Mouse (Mus musculus) kidney, embryonic 15.5 days (tissue): ENCODE measurements around the gene Rad9b. TPM values are rescaled to one million over a fixed set of nuclear protein-coding genes. Genes with fewer than 3 reads are reported as not detected.

Source experiments
- ATAC-seq: fragments of 200-750 bp; cut with Nextera tagmentation; replicated peaks from 2 replicates; pipeline ENCODE4 v1.8.0; 2017; ENCODE audit warnings: moderate TSS enrichment; ENCODE audit not compliant: low FRiP score
- H3K27ac ChIP-seq: fragments of 300-500 bp; sonication (generic); 2 replicates; pipeline ENCODE4 v1.5.1; 2015; ENCODE audit warnings: mild to moderate bottlenecking, inconsistent platforms
- H3K27me3 ChIP-seq: fragments of 300-500 bp; sonication (generic); 2 replicates; pipeline ENCODE4 v1.6.1; 2015; ENCODE audit warnings: inconsistent platforms
- H3K36me3 ChIP-seq: fragments of 300-500 bp; sonication (generic); 2 replicates; pipeline ENCODE4 v1.6.1; 2015; ENCODE audit warnings: inconsistent platforms
- H3K4me1 ChIP-seq: fragments of 300-500 bp; sonication (generic); 2 replicates; pipeline ENCODE4 v1.6.1; 2015; ENCODE audit warnings: inconsistent platforms
- H3K4me2 ChIP-seq: fragments of 300-500 bp; sonication (generic); 2 replicates; pipeline ENCODE4 v1.6.1; 2015; ENCODE audit warnings: moderate library complexity, mild to moderate bottlenecking, inconsistent platforms
- H3K4me3 ChIP-seq: fragments of 300-500 bp; sonication (generic); replicated peaks from 2 replicates; pipeline ENCODE4 v1.5.1; 2015; ENCODE audit warnings: mild to moderate bottlenecking, inconsistent platforms
- H3K9ac ChIP-seq: fragments of 300-500 bp; sonication (generic); 2 replicates; pipeline ENCODE4 v1.6.1; 2015; ENCODE audit warnings: mild to moderate bottlenecking, inconsistent platforms
- H3K9me3 ChIP-seq: fragments of 300-500 bp; sonication (generic); replicated peaks from 2 replicates; pipeline ENCODE4 v1.6.1; 2016; ENCODE audit warnings: inconsistent platforms
- WGBS: fragments of 180-500 bp; shearing (Covaris S2); methylation state at CpG from one replicate; pipeline ENCODE4 v1.1.7; 2015; ENCODE audit warnings: mixed read lengths; 5-methylcytosine and 5-hydroxymethylcytosine counted together
- polyA plus RNA-seq: library from polyadenylated mRNA; unstranded; fragments of >200 nt; fragmentation: Nextera tagmentation; extraction: Ambion mirVana; gene quantifications from 2 replicates; pipeline ENCODE4 v1.2.1, GENCODE M21; 2015

The Rad9b gene
- polyA plus RNA-seq, result 9.6 and 11.9 TPM in 2 replicates

GRCm38 (mm10) chr5:122353807-122354491 is at the start of gene Rad9b, which contains the start of gene Vps29:
Gene Rad9b (minus strand): TSS chr5:122354233.
Gene Vps29 (plus strand): TSS chr5:122354369.
- H3K4me2 ChIP-seq, result peak within 1 kb of the TSS; percentile 83
- H3K27me3 ChIP-seq, result no peaks in the 10 kb centered on the region
- peak within 1 kb of the TSS; percentile 74 for H3K4me3 ChIP-seq
- H3K4me1 ChIP-seq, result peaks cover 14% of the 10 kb centered on the region
- peak; percentile 93 for ATAC-seq
- H3K27ac ChIP-seq, result peak within 1 kb of the TSS; percentile 82
- H3K36me3 ChIP-seq, result peaks cover 7% of the 10 kb centered on the region; the same call in 1 of the 2 replicates
- peak within 1 kb of the TSS; percentile 77 for H3K9ac ChIP-seq
- under 1% methylated on average over 51 of the region's 51 CpGs for WGBS
- H3K9me3 ChIP-seq, result no peaks in the 10 kb centered on the region

DNA sequence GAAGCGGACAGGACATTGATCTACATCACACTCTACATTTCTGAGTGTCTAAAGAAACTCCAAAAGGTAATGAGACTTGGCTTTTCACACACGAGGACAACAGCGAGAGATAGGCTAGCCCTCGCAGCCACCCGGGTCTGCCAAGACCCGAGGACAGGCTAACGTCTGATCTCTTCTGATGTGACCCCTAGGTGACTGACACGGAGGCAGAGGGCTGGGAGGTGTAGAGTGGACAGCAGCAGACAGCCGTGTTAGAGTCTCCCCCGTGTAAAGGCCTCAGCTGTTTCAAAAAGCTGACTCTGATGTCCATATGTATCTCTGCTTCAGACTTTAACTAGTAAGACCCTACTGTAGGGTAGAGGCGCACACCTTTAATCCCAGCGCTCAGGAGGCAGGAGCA is 49.3 kb upstream of the Rad9b start:
- no peak overlapping the region for H3K4me2 ChIP-seq
- peaks cover 89% of the 10 kb centered on the region for H3K36me3 ChIP-seq
- H3K4me3 ChIP-seq, result no peak overlapping the region
- 92% methylated on average over 12 of the region's 12 CpGs for WGBS
- no peak for ATAC-seq
- no peak overlapping the region for H3K27ac ChIP-seq
- peaks cover 8% of the 10 kb centered on the region for H3K4me1 ChIP-seq
- H3K27me3 ChIP-seq, result no peaks in the 10 kb centered on the region
- no peaks in the 10 kb centered on the region for H3K9me3 ChIP-seq
- no peak overlapping the region for H3K9ac ChIP-seq

DNA sequence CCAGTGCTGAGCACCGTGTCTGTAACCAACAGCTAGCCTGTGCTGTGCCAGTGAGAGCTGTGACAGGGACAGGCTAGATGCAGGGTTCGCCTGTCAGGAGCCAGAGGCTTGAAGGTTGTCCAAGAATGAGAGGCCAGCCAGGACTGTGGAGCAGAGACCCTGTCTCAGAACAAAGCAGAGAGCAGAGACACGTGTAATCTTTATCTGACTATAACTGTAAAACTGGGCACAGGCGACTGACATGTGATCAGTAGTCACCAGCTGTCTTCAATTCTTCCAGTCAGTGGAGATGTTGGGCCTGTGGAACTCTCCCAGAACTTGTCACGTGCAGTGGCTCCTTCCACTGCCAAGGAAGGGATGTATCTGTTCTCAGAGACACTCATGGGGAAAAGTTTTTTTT is 48.7 kb upstream of the Rad9b start:
- peaks cover 94% of the 10 kb centered on the region for H3K36me3 ChIP-seq
- WGBS, result 85% methylated on average over 5 of the region's 5 CpGs
- H3K9me3 ChIP-seq, result no peaks in the 10 kb centered on the region
- peaks cover 8% of the 10 kb centered on the region for H3K4me1 ChIP-seq
- H3K9ac ChIP-seq, result no peak overlapping the region
- no peak overlapping the region for H3K4me3 ChIP-seq
- ATAC-seq, result no peak
- no peak overlapping the region for H3K27ac ChIP-seq
- H3K27me3 ChIP-seq, result no peaks in the 10 kb centered on the region
- no peak overlapping the region for H3K4me2 ChIP-seq

GRCm38 (mm10) chr5:122402160-122402559 is 48.1 kb upstream of the Rad9b start:
- WGBS, result 84% methylated on average over 13 of the region's 13 CpGs
- no peak for ATAC-seq

GRCm38 (mm10) chr5:122401303-122401640 is 47.2 kb upstream of the Rad9b start:
- H3K27ac ChIP-seq, result no peak overlapping the region
- no peak for ATAC-seq
- peaks cover 92% of the 10 kb centered on the region for H3K36me3 ChIP-seq
- no peaks in the 10 kb centered on the region for H3K27me3 ChIP-seq
- 20% methylated on average over 8 of the region's 8 CpGs for WGBS
- no peak overlapping the region for H3K9ac ChIP-seq
- H3K4me1 ChIP-seq, result peaks cover 8% of the 10 kb centered on the region
- no peak overlapping the region for H3K4me3 ChIP-seq
- H3K9me3 ChIP-seq, result no peaks in the 10 kb centered on the region
- no peak overlapping the region for H3K4me2 ChIP-seq

More at GRCm38 (mm10) chr5:122402160-122402559, 48.1 kb upstream of the Rad9b start:
- H3K27ac ChIP-seq, result no peak overlapping the region
- no peak overlapping the region for H3K4me2 ChIP-seq
- peaks cover 94% of the 10 kb centered on the region for H3K36me3 ChIP-seq
- no peak overlapping the region for H3K4me3 ChIP-seq
- no peaks in the 10 kb centered on the region for H3K9me3 ChIP-seq
- no peaks in the 10 kb centered on the region for H3K27me3 ChIP-seq
- peaks cover 8% of the 10 kb centered on the region for H3K4me1 ChIP-seq
- H3K9ac ChIP-seq, result no peak overlapping the region

GRCm38 (mm10) chr5:122400628-122401302 is 46.7 kb upstream of the Rad9b start:
- ATAC-seq, result no peak
- no peaks in the 10 kb centered on the region for H3K9me3 ChIP-seq
- H3K4me3 ChIP-seq, result no peak overlapping the region
- WGBS, result 61% methylated on average over 18 of the region's 18 CpGs
- no peaks in the 10 kb centered on the region for H3K27me3 ChIP-seq
- H3K27ac ChIP-seq, result no peak overlapping the region
- H3K4me1 ChIP-seq, result peaks cover 8% of the 10 kb centered on the region
- H3K4me2 ChIP-seq, result no peak overlapping the region
- no peak overlapping the region for H3K9ac ChIP-seq
- peaks cover 87% of the 10 kb centered on the region for H3K36me3 ChIP-seq

DNA sequence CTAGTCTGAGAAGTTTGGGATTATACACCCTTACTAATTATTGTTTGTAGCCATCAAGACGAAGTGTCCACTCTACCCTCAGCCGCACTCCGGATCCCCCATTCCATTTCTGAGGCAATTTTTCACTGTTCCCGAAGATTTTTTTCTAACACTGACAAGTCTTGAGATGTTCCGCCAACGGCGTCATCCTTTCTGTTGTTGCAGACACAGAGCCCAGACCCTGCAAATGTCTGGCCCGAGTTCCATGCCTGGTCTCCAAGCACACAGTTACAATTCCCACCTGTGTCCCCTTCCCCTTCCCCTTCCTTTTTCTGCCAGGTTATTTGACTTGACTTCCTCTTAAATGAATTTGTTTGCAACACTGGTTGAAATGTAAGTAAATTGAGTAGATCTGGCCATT is 45.8 kb upstream of the Rad9b start:
- H3K27ac ChIP-seq, result no peak overlapping the region
- H3K9ac ChIP-seq, result no peak overlapping the region
- H3K4me3 ChIP-seq, result no peak overlapping the region
- H3K27me3 ChIP-seq, result no peaks in the 10 kb centered on the region
- 93% methylated on average over 8 of the region's 8 CpGs for WGBS
- no peaks in the 10 kb centered on the region for H3K9me3 ChIP-seq
- no peak overlapping the region for H3K4me2 ChIP-seq
- ATAC-seq, result no peak
- peaks cover 82% of the 10 kb centered on the region for H3K36me3 ChIP-seq
- H3K4me1 ChIP-seq, result peaks cover 11% of the 10 kb centered on the region

GRCm38 (mm10) chr5:122397495-122397894 is 43.5 kb upstream of the Rad9b start:
- H3K4me3 ChIP-seq, result no peak overlapping the region
- no peak overlapping the region for H3K4me2 ChIP-seq
- peaks cover 21% of the 10 kb centered on the region for H3K4me1 ChIP-seq
- H3K27ac ChIP-seq, result peak overlapping the region; percentile 78; the same call in 1 of the 2 replicates
- H3K9me3 ChIP-seq, result no peaks in the 10 kb centered on the region
- no peak overlapping the region for H3K9ac ChIP-seq
- ATAC-seq, result no peak
- no peaks in the 10 kb centered on the region for H3K27me3 ChIP-seq
- H3K36me3 ChIP-seq, result peaks cover 63% of the 10 kb centered on the region
- WGBS, result 89% methylated on average over 8 of the region's 8 CpGs

DNA sequence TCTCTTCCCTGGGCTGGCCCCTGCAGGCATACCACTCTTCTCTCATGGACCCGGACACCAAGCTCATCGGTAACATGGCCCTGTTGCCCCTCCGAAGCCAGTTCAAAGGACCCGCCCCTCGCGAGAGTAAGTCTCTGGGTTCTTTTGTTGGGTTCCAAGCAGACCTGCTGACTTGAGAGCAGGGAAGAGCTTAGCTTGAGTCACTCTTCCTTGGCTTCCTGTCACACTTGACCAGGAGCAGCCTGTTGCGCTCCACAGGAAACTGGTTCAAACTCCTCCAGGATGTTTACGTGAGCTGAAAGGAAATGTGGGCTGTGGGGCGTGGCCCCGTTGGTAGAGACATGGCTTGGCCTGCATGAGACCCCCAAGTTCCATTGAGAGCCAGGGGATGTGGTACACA is 42.8 kb upstream of the Rad9b start:
- H3K9ac ChIP-seq, result no peak overlapping the region
- 0 out of 2 replicates have a peak, but pooled peaks have one; percentile 27 for ATAC-seq
- peaks cover 25% of the 10 kb centered on the region for H3K4me1 ChIP-seq
- WGBS, result 85% methylated on average over 10 of the region's 10 CpGs
- 0 out of 2 replicates have a peak overlapping the region, but pooled peaks have one; percentile 14 for H3K4me3 ChIP-seq
- 0 out of 2 replicates have a peak overlapping the region, but pooled peaks have one; percentile 14 for H3K4me2 ChIP-seq
- no peaks in the 10 kb centered on the region for H3K27me3 ChIP-seq
- no peaks in the 10 kb centered on the region for H3K9me3 ChIP-seq
- peaks cover 56% of the 10 kb centered on the region for H3K36me3 ChIP-seq
- H3K27ac ChIP-seq, result peak overlapping the region; percentile 78

- Histone ChIP-seq H3K4me3 (no peak overlapping the region), H3K9ac (no peak overlapping the region), H3K27ac (no peak overlapping the region), H3K4me1 (peaks cover 17% of the 10 kb centered on the region), H3K36me3 (peaks cover 32% of the 10 kb centered on the region), H3K4me2 (no peak overlapping the region), H3K27me3 (no peaks in the 10 kb centered on the region), H3K9me3 (no peaks in the 10 kb centered on the region)
- 50% methylated on average over 2 of the region's 2 CpGs for WGBS
- ATAC-seq, result no peak
Observed at GRCm38 (mm10) chr5:122393887-122394286, 39.9 kb upstream of the Rad9b start.

- peaks cover 17% of the 10 kb centered on the region for H3K4me1 ChIP-seq
- peak overlapping the region; percentile 74 for H3K4me2 ChIP-seq
- H3K27ac ChIP-seq, result peak overlapping the region; percentile 82; the same call in 1 of the 2 replicates
- no peak for ATAC-seq
- H3K36me3 ChIP-seq, result peaks cover 19% of the 10 kb centered on the region
- H3K9ac ChIP-seq, result peak overlapping the region; percentile 88
- no peaks in the 10 kb centered on the region for H3K27me3 ChIP-seq
- H3K9me3 ChIP-seq, result no peaks in the 10 kb centered on the region
- 13% methylated on average over 19 of the region's 19 CpGs for WGBS
- H3K4me3 ChIP-seq, result peak overlapping the region; percentile 93
Observed at GRCm38 (mm10) chr5:122392227-122393004, 38.4 kb upstream of the Rad9b start.

DNA sequence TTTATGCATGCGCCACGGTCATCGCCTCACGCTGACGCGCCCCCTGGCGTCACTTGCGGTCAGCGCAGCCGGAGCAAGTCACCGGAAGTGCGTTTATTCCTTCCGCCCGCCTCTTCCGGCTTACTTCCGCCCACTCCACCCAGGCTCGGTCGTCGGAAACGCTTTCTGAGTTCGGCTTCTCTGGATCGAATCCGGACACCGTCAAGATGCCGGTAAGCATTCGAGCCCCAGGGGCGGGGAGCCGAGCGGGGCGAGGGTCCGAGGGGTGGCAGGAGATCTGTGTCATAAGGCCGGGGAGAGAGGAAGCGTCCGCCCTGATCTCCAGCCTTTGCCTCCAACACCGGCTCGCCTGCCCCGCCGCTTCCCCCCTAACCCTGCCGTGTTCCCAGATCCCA is 37.8 kb upstream of the Rad9b start, which contains the start of gene Arpc3:
Gene Arpc3, plus strand, starts transcription at position 93 of the 395 bp plus-strand sequence.
- under 1% methylated on average over 39 of the region's 39 CpGs for WGBS
- Histone ChIP-seq H3K4me1 (peaks cover 17% of the 10 kb centered on the region), H3K27me3 (no peaks in the 10 kb centered on the region), H3K9me3 (no peaks in the 10 kb centered on the region), H3K27ac (peak within 1 kb of the TSS; percentile 82), H3K36me3 (peaks cover 12% of the 10 kb centered on the region), H3K4me2 (peak within 1 kb of the TSS; percentile 74), H3K9ac (peak within 1 kb of the TSS; percentile 88), H3K4me3 (peak within 1 kb of the TSS; percentile 93)
- peak; percentile 88 for ATAC-seq
